Mouse (Mus musculus): ENCODE data around the gene Picalm.

Picalm gene

GRCm38 (mm10) chr7:90129732-90130392 is at the start of gene Picalm:
TSS of gene Picalm (plus strand) at chr7:90130213.
- peak; percentile 99 for DNase-seq

- no peak for DNase-seq
Observed at GRCm38 (mm10) chr7:90083799-90084198, 46.2 kb upstream of the Picalm start.

DNA sequence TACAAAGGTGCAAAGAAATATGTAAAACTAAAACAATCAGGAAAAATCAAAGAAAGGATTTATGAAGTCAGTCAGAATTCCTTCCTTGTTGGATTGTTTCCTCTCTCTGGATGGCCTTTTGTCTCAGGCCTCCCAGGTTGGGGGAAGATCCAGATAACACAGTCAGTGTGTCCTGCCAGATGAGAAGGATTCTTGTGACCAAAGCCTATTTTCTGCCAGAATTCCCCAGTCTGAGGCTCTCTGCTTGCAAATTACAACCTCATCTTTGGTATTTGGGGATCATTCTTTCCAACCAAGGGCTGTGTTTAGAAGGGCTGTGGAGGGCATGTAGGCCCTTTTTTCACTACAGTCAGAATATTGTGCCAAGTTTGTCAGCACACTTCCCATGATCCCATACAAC is 45.5 kb upstream of the Picalm start:
- no peak for DNase-seq

GRCm38 (mm10) chr7:90085713-90086112 is 44.3 kb upstream of the Picalm start:
- DNase-seq: no peak

DNA sequence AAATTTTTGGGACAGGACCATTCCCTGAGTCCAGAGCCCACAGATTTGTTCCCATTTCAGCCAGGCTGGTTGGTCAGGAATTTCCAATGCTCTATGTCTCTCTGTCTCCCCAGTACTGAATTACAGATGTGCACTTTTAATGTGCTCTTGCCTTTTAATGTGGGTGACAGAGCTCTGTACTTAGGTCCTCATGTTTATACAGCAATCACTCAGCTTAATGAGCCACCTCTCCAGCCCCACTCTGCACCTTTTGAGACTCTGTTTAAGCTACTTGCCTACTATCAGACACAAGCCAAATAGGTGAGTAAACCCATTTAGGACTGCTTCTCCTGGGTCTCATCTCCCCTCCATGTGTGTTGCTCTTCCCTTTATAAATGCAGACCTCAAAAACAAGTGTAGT is 43.2 kb upstream of the Picalm start:
- no peak for DNase-seq

DNA sequence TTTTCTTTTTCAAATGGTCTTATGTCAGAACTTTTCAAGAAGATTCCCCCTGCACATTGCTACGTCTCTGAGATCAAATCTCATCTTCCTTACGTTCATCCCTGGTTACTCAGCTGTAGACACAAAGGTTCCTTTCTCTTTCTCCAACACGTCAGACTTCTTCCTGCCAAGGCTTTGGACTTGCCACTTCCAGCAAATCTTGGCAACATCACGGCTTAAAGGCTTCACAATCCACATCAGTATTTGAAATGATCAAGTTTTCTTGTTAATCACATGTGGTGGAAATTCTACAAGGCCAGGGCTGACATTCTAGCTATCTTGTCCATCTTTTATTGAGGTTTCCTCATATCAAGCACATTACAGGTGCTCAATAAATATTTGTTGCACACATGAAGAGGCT is 39.0 kb upstream of the Picalm start:
- no peak for DNase-seq

DNA sequence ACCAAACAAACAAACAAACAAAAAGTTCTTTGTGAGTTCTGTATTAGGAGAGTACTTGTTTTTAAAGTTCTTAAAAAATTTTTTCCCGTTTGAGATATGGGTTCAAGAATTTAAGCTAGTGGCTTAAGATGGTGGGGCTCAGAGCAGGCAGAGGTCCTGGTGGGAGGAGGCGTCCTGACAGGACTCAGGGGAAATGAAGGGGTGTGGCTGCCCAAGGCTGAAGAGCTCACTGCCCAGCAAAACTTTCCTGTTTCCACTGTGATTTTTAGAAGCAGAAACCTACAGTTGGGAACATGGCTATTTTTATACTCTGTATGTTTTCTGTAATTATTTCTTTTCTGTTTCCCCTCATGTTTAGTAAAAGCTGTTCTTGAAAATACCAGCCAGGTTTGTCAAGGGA is 38.3 kb upstream of the Picalm start:
- DNase-seq: peak in 1 of 2 experiments; percentile 51

GRCm38 (mm10) chr7:90092452-90093450 is 37.3 kb upstream of the Picalm start:
- peak in 1 of 2 experiments; percentile 21 for DNase-seq

DNA sequence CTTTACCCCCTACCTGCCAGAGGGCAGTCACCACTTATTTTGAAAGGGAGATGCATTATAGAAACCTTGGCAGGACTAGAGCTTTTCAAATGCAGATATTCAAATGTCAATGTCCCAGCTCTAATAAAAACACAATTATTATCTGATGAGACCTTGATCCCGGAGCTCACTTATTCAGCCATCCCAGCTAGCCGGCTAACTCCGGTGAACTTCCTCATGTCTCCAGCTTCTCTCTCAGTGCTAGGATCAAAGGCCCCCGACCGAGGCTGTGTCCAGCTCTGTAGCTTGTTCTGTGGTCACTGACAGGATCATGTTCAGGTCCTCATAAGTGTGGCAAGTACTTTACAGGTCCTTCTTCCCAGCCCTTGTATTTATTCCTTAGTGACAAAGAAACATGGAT is 34.9 kb upstream of the Picalm start:
- no peak for DNase-seq

- no peak for DNase-seq
Observed at GRCm38 (mm10) chr7:90095766-90096372, 34.1 kb upstream of the Picalm start.

DNA sequence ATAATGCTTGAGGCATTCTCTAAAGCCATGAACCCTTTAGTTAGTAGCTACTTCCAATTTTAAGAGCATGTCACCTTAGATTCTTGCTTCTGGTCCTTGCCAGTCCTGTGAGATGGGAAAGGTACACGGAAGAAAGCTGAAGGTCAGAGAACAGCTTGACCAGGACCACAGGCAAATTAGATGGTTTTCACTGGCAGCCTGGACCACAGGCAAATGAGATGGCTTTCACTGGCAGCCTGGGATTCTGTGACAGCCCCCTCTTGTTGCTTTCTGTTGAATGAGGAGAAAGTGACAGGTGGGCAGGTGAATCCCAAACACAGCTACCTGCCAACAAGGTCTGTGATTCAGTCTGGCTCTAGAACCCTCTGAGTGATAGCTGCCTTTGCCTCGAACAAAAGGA is 33.4 kb upstream of the Picalm start:
- no peak for DNase-seq

- DNase-seq: no peak
Observed at GRCm38 (mm10) chr7:90098253-90098652, 31.8 kb upstream of the Picalm start.

GRCm38 (mm10) chr7:90099248-90099647 is 30.8 kb upstream of the Picalm start:
- no peak for DNase-seq

DNA sequence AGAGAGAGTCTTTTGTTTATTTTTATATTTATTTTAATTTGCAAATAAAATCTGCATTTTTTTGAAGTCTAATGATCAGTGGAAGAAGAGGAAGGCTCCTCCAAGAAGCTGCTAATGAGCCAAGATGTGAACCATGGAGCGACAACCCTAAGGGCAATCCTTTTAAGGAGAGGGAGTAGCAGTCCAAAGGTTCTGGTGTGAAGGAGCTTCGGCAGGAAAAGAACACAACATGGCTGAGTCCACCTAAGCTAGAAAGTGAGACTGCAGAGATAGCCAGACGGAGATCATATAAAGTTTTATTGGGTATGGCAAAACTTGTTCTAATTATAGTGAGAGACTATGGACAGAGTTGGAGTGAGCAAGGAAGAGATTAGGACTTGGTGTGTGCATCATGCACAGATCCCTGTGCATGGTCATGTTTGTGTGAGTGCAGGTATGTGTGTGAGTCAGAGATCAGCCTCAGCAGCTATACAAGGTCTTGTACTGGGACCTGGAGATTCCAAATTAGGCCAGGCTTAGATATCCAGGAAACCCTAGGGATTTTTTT is 29.3 kb upstream of the Picalm start:
- no peak for DNase-seq

DNA sequence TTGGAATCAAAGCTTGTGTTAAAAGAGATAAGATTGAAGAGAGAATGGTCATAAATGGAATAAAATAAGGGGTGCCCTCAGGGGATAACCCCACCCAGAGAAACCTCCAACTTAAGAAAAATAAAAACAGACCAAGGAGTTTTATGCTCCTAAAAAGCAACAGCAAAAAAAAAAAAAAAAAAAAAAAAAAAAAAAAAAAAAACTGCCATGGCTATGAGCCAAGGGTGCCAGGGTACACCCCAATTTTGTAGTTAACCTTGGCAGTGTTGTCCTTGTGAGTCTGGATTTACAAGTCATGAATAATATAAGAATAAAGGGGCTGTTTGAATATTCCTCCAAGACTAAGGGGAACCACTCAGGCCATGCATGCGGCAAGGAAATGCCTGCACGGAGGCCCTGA is 13.9 kb upstream of the Picalm start:
- DNase-seq: no peak

GRCm38 (mm10) chr7:90120106-90120505 is 9.9 kb upstream of the Picalm start:
- no peak for DNase-seq

DNA sequence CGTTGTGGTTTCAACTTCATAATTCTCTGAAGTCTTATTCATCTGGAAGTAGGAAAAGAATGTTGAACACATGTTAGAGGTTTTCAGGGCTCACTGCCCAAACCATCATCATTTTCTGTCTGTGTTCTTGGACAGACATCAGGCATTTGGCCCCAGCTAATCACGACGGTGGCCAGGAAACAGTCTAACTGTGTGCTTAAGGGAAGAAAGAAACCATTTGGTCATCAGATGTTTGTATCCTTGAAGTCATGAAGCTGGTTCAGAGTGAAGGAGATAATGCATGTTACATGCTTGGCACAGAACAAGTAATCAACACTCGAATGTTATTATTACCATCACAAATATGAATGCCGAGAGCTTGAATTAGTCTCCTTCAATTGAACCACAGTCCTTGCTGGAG is 5.0 kb upstream of the Picalm start:
- DNase-seq: peak; percentile 49 to 63

- DNase-seq: no peak
Observed at GRCm38 (mm10) chr7:90128631-90129200, 1.3 kb upstream of the Picalm start.

GRCm38 (mm10) chr7:90129271-90129731 is 712 bp upstream of the Picalm start:
- DNase-seq: no peak

GRCm38 (mm10) chr7:90130501-90131375 is 725 bp downstream of the Picalm start:
- peak; percentile 47 to 55 for DNase-seq

- no peak for DNase-seq
Observed at GRCm38 (mm10) chr7:90131376-90131651, 1.3 kb downstream of the Picalm start.

DNA sequence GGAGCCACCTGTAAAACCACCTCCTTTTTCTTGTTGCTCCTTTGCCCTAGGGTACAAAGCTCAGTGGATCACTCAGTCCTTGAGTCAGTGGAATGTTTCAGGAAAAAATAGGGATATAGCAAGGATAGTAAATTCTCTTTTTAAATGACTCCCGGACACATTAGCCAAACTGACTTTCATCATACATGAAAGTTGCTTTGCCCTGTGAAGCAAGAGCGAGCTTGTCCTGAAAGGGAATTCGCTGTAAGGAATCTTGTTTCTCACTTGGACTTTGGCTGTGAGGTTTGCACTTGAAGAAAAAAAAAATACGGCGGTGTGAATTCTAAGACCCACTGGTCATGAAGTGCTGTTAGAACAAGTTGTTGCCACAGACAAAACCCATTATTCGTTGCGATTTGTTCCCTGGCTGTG is 1.8 kb downstream of the Picalm start:
- peak in 1 of 2 experiments; percentile 29 for DNase-seq
